Mouse (Mus musculus) thymus, postnatal 10 days (tissue): ENCODE data around the gene Fgf14.
"Not testable (repeated sequence)": the region's sequence is repeated elsewhere in the genome, so short reads cannot be mapped to it uniquely, and the experiment has no call there.

Experiments used
- DNase-seq, 2 experiments: peaks; one replicate each; pipeline ENCODE4 v3.0.0; 2021; ENCODE audit warnings: low spot score in 2 of 2

The Fgf14 gene

DNA sequence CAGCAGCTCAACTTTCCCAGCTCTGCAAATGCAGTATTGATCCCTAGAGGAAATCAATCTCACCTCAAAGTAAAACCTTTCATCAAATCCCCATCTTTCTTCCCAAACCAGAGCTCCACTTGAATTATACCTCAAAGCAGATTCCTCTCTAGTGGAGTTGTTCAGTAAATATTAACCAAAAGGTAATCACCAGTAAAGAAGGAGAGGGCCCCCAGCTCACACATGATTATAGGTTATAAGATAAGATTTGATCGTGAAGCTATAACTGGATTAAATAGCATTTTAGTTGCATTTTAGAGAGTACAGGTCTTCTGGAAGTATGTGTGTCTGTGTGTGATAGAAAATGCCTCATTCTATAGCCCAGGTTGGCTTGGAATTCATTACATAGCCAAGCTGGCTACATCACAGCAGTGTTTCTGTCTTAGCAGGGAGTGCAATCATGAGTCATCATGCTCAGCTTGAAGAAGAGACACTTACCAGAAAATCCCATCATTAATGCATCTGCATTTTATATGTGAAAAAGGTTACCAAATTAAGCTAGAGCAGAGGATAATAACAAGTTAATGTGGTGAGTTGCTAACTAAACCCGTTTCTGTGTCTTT, 202.8 kb downstream of the Fgf14 start:
- DNase-seq: no peak

DNA sequence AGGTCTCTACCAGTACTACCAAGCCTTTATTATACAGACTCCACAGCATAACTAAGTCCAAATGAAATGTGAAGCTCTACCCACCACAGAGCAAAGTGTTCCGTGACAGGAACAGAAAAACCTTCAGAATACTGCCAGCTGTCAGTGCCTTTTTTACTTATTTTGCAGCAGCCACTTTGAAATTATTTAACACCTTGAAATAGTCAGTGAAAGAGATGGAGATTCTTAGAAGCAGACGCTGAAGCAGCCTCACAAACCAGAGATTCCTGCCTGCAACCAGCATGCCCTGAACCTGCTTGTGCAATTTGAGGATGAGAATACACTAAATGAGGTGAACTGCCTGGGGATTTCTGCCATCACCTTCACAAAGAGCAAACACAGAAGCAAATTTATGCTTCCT, 206.0 kb downstream of the Fgf14 start:
- DNase-seq: no peak

DNA sequence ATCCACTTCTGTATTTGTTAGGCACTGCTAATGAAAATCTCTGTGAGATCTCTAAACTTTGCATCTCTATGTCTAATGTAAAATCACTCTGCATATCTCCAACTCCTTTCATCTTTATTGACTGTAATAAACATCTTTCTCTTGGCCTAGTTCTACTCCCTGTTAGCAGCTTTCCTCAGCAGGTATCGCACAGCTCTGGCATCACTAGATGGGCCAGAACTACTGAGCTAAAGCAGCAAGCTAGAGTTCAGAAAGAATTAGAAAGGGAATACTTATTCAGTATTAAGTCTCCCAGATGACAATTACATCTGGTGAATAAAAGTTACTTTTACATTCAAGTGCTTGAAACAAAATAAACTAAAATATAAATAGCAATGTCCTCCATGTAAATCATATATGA, 221.8 kb downstream of the Fgf14 start:
- no peak for DNase-seq

DNA sequence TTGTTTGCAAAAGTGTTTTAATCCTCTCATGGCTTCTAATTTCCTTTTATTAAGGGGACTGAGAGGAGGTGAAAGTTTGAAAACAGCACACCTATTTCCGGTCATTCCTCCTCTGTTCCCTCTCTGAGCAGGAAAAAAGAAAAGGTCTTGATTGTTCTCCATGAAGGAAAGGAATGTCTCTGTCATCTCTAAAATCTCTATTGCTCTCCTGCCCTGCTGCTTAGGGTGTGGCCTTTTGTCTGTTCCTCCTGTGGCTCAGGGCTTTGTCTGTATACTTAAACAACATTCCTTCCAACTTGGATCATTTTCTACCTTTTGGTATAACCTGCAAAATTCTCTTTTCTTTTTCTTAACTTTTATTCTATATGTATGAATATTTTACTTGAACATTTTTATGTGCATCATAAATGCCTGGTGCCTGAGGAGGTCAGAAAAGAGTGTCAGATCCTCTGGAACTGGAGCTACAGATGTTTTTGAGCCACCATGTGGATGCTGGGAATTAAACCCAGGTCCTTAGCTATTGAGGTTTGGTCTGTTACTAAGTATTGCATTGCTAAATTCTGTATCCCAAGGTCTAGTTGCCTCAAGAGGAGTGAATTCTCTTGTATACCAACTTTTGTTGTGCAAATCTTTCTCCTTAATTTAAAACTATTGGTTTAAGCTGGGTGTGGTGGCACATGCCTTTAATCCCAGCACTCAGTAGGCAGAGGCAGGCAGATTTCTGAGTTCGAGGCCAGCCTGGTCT, 230.7 kb downstream of the Fgf14 start:
- DNase-seq: no peak

DNA sequence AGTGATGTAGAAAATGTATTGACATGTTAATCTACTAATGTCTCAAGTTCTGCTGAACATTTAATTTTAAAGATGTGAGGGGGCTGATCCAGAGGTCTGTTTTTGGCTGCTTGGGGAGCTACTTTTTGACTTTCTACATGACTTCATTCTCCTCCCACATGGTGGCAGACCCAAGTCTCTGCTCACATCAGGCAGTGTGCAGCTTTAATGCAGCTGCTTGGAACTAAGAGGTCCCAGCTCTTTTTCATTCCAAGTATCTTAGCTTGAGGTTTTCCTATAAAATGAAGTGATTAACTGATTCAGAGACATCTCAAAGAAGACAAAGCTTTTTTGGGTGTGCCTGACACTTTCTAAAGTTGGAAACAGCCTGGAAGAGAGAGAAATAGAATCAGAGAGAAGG, 232.1 kb downstream of the Fgf14 start:
- no peak for DNase-seq

DNA sequence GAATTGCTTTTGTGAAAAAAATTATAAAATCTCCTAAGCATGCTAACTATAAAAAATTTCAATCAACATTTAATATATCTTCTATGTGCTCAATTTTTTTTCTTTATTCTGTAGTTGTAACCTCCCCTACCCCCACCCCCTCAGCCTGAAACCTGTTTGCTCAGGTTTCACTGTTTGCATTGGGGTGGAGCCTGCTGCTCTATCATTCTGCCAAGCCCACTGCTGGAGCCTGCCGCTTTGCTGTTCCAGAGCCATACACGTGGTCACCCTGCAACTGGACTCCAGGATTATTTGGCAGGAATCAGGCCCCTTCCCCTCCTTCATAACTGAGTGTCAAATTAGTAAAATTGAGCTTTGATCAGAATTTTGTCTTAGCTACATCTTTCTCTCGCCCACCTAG, 237.6 kb downstream of the Fgf14 start:
- DNase-seq: not testable (repeated sequence)

DNA sequence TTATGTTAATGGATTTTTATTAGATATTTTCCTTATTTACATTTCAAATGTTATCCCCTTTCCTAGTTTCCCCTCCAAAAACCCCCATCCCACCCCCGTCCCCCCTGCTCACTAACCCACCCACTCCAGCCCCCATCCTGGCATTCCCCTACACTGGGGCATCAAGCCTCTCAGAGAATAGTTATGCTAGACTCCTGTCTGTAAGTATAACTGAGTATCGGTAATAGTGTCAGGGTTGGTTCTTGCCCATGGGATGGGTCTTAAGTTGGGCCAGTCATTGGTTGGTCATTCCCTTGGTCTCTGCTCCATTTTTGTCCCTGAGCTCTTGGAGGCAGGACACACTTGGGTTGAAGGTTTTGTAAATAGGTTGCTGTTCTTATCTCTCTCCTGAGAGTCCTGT, 265.0 kb downstream of the Fgf14 start:
- DNase-seq: no peak

DNA sequence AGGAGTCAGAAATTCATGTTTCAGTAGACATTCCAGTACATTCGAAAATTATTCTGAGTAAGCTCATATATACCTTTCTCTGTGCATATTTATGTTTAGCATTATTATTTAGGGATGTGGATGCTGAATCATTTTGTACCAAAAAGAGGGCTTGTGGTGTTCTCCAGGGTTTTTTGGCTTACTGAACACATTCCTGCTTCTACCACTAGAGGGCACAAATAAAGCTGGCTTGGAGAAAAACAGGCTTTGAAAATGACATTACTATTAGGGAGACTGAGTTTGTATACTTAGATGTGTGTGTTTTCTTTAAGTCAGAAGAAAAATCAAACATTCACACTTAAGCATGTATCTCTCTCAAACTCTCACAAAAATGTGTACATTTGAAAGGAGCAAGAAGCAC, 266.0 kb downstream of the Fgf14 start:
- no peak for DNase-seq

DNA sequence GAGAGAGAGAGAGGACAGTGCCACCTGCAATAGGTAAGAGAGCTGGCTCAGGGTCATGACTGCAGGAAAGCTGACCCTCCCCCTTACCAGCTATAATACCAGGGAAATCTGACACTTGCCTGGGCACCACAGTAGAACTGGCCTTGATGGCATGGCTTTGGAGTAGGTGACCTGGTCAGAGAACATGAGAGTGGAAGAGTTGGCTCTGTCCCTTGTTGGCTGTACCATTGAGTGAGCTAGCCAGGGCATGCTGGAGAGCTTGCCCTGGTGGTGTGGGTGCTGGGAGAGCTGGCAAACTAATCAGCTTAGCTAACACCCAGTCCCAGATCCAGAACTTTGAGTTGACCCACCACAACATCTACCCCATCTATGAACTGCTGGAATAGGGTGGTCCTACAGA, 348.5 kb downstream of the Fgf14 start:
- no peak for DNase-seq

DNA sequence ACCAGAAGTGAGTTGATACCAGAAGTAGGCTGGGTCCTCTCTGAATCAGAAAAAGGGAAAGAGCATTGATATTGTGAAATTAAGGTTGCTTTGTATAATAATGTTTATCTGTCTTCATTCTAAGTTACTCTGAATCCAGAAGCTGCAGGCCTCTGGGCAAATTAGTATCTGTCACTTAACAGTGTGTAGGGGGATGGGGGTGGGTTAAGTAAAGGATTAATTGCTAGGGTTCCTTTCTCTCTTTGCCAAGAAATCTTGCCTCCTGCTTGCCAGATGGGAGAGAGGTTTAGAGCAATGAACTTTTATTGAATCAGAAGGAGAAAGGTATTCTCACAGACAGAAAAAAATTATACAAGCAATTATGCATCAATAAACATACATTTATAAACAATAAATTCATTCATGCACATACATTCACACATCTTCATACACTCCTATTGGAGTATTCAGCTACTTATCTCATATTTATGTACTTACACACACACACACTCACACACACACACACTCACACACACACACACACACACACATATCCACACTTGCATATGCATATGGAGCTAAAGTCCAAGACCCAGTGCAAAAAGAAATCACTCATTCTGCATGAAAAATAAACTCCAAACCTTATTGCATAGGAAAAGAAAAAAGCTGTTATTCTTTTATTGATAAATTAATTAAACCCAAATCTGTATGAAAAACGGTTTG, 357.8 kb downstream of the Fgf14 start:
- no peak for DNase-seq

DNA sequence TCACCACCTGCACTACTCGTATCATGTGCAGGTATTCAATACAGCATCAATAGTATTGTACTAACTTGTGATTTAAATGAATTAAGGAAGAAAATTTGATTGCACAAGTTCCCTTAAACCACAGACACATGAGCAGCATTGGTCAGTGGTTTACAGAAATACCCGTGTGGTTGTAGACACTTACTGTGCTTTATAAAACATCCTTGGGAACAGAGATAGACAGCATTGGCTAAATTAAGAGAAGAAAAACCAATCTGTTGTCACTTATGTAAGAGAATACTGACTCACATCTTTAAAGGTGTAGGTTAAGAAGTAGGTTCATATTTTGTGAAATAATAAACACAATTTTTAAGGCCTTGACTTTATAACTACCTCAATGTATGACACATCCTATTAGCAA, 361.4 kb downstream of the Fgf14 start:
- no peak for DNase-seq

DNA sequence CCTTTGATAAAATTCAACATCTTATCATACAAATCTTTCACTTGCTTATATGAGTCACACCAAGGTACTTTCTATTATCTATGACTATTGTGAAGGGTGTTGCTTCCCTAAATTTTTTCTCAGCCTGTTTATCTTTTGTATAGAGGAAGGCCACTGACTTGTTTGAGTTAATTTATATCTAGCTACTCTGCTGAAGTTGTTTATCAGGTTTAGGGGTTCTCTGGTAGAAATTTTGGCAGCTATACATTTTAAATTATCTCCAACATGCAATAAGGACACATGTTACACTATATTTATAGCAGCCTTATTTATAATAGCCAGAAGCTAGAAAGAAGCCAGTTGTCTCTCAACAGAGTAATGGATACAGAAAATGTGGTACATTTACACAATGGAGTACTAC, 389.9 kb downstream of the Fgf14 start:
- DNase-seq: no peak

DNA sequence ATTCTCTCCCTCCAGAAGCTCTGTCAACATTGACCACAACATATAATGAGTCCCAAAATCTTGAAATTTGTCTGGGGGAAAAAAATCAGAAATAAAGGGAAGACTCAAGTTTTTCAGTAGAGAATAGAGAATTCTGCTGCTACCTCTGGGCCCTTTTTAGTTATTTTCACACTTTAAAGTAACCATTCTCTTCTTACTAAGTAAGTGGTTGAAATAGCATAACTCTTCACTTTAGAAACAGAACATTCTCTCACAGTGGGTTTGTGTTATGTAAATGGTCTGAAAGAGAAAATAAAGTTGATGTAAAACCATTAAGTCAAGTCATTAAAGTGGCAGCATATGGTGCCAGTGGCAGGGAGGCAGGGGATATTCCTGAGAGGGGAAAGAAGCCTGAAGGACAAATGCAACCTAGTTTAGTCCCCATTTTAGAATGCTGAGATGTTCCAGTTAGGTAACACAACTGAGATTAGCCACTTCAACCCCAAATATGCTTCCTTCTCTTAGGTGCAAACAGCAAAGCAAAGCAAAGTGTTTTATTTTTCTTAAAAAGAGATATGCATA, 398.5 kb downstream of the Fgf14 start:
- no peak for DNase-seq

DNA sequence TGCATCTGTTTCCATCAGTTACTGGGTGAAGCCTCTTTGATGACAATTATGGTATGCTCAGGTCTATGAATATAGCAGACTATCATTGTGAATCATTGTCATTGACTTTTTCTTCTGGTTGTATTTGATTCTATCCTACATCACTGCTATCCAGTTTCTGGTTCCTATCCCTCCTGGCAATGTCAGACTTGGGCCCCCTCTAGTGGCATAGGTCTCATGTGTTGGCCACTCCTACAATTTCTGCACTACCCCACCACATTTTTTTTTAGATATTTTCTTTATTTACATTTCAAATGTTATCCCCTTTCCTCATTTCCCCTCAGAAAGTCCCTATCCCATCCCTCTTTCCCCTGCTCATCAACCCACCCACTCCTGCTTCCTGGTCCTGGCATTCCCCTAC, 409.9 kb downstream of the Fgf14 start:
- DNase-seq: no peak

DNA sequence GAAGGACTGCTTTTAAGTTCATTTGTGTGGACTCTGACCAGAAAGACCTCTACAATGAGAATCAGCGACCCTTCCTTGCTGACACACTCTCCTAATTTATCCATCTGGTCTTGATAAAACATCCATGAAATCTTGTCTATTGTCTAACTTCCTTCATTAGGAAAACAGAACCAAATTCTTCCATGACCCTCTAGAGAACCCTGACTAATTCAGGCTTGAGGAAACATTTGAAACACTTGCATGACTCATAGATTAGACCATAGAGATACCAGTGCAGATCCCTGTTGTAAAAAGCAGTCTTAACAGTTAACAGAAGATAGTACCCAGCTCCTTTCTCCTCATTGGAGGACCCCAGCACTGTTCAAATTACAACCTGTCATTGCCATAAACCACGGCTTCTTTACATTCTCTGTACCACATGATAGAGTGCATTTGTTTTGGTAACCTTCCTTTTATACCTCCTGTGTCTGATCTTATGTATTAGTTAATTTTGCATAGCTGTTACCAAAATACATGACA, 412.3 kb downstream of the Fgf14 start:
- DNase-seq: no peak

DNA sequence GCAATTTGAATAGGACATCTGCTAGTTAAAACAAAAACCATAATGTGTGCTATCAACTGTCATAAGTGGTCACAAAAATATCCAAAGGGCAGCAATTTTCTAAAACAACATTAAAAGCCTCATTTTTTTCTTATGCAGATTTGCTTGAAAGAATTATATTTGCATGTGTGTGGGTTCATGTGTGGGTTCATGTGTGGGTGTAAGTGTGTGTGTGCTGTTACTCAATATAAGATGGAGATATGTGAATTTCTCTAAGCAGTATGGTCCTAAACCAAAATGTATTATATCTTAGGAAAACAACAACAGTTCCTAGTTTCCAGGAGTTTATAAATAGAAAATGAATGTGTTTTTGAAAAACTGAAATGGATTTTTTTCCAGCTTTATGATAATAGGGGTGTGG, 413.7 kb downstream of the Fgf14 start:
- no peak for DNase-seq

DNA sequence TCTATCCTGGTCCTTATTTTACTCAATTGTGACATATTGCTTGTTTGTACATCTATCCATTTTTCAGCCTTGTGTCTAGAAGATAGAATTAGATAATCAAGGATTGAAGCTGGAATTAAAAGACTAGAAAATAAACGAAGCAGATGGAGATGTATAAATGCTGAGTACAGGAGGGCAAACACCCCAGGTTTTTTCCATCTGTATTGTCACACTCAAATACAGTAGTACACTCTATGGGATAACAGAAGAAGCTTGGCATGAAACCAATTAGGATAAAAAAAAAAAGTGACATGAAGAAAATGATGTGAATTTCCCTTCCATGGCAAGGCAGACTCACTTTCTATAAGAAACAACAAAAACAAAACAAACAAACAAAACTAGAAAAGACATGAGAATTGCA, 429.4 kb downstream of the Fgf14 start:
- no peak for DNase-seq

DNA sequence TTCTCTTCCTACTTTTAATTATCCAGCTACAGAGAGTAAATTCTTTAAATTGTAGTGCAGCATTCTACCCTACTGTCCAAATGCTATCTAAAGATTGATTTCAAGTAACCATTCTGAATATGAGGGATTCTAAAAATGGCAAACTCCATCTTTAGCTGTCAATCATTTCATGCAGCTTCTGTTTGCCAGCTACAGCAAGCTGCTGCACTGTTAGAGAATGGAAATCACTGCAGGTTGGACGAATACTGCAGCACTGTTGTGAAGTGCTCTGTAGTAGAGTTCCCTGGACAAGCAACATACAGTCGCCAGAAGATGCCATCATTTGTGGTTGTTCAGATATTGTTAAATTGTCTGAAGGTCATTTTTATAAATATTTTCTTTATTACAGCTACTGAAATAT, 453.5 kb downstream of the Fgf14 start:
- no peak for DNase-seq

DNA sequence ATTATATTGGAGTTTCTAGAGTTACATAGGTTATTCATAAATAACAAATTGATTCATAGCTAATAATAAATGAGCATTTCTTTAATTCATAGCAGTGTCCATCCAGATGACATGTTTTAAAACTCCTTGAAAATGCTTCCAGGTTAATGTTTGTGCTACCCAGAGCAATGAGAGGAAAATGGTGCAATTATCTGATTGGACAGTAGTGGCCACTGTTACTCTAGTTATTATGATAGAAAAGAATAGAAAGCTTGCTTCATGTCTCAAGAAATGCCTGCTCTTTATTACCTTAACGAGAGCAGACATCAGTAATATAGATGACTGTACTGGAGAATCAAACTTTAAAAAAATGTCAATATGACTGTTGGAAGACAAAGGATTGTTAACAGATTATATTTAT, 454.5 kb downstream of the Fgf14 start:
- no peak for DNase-seq

DNA sequence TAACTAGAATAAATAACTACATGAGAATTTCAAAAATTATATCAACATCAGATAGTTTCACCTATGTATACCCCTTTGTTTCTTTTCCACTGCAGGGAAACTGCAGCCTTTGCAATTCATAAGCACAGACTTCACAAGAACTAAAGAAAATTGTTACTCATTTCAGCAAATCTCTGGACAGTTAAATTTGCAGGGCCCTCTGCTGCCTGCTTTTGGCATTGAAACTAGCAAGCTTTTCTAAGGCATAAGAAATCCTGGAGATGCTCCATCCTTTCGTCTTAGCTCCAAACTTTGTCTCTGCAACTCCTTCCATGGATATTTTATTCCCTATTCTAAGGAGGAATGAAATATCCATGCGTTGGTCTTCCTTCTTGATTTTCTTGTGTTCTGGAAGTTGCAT, 455.9 kb downstream of the Fgf14 start:
- no peak for DNase-seq

DNA sequence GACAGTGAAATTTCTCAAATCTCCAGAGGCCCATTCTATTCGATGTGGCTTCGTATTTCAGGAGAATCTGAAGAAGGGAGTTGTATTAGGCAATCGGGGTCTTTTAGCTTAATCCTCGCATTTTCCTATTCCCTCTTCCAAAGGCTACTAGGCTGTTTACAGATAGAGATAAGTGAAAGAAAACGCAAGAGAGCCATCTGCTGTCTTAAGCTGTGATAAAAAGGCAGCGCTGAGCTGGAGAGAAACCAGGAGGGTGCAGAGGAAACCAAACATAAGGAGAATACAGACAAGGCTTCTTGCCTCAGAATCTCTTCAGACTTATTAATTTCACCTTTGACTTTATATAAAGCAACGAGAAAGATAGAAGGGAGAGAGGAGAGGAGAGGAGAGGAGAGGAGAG, 481.1 kb downstream of the Fgf14 start:
- no peak for DNase-seq

DNA sequence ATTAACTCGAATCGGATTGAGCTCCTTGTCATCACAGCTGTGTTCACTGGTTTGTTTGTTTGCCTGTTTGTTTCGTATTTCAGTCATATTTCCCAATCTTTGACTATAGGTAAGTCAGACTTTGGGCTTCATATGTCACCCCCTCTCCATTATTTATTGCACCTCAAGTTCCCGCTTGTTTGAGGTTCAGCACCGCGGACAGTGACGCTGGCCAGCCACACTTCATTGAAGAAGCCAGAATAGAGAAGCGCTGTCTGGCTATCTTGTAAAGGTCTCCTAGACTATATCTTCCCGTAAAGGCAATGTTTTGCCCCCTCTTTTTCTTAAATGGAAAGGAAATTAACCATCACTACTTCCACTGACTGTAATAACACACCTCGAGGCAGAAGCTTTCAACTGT, 481.6 kb downstream of the Fgf14 start:
- no peak for DNase-seq

DNA sequence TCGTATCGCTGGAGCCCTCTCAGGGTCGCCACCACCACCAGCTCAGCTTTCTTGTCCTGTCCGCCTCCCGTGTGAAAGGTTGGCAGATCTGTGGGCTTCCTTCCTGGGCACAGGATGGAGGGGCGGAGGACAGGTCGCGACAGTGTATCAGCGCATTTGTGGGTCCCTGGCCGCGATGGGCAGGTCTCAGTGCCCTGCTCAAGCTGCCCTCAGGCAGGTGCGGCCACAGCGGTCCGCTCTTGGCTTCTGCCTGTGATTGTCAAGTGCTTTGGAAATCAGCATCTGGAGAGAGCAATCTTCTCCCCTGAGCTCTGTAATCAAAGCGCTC, 484.1 kb downstream of the Fgf14 start:
- no peak for DNase-seq
